Mouse (Mus musculus) neural tube, embryonic 11.5 days (tissue): Measurements from ENCODE around the gene Max. TPM values are rescaled to one million over a fixed set of nuclear protein-coding genes. Genes with fewer than 3 reads are reported as not detected.

Experiments
- ATAC-seq: fragments of 200-750 bp; cut with Nextera tagmentation; 2 replicates; pipeline ENCODE4 v1.8.0; 2017; ENCODE audit warnings: moderate number of reproducible peaks, mild to moderate bottlenecking, moderate TSS enrichment, moderate library complexity; ENCODE audit not compliant: insufficient read depth, low FRiP score, low TSS enrichment
- DNase-seq: peaks from one replicate; pipeline ENCODE4 v3.0.0-alpha.2; 2015; ENCODE audit warnings: low spot score
- H3K27ac ChIP-seq: fragments of 300-500 bp; sonication (generic); 2 replicates; pipeline ENCODE4 v1.5.1; 2014; ENCODE audit warnings: low read depth, mild to moderate bottlenecking, low read length
- H3K27me3 ChIP-seq: fragments of 300-500 bp; sonication (generic); 2 replicates; pipeline ENCODE4 v1.6.1; 2014; ENCODE audit warnings: mild to moderate bottlenecking, low read length, mixed read lengths; ENCODE audit not compliant: control insufficient read depth, insufficient read depth
- H3K36me3 ChIP-seq: fragments of 300-500 bp; sonication (generic); 2 replicates; pipeline ENCODE4 v1.6.1; 2014; ENCODE audit warnings: mild to moderate bottlenecking, low read length, moderate library complexity, mixed read lengths; ENCODE audit not compliant: control insufficient read depth, insufficient read depth
- H3K4me1 ChIP-seq: fragments of 300-500 bp; sonication (generic); 2 replicates; pipeline ENCODE4 v1.6.1; 2014; ENCODE audit warnings: low read length, mixed read lengths; ENCODE audit not compliant: control insufficient read depth, insufficient read depth
- H3K4me2 ChIP-seq: fragments of 300-500 bp; sonication (generic); 2 replicates; pipeline ENCODE4 v1.6.1; 2014; ENCODE audit warnings: low read depth, mild to moderate bottlenecking, moderate library complexity
- H3K4me3 ChIP-seq: fragments of 300-500 bp; sonication (generic); 2 replicates; pipeline ENCODE4 v1.5.1; 2014; ENCODE audit warnings: low read depth, low read length
- H3K9ac ChIP-seq: fragments of 300-500 bp; sonication (generic); 2 replicates; pipeline ENCODE4 v1.6.1; 2014; ENCODE audit warnings: mild to moderate bottlenecking, low read length
- H3K9me3 ChIP-seq: fragments of 300-500 bp; sonication (generic); 2 replicates; pipeline ENCODE4 v1.6.1; 2016; ENCODE audit warnings: low read length; ENCODE audit not compliant: control insufficient read depth
- WGBS: fragments of 180-500 bp; shearing (Covaris S2); extraction: QIAGEN DNeasy Blood & Tissue Kit; methylation state at CpG from one replicate; pipeline ENCODE4 v1.1.7; 2014; 5-methylcytosine and 5-hydroxymethylcytosine counted together
- polyA plus RNA-seq: library from polyadenylated mRNA; unstranded; fragments of >200 nt; fragmentation: Nextera tagmentation; extraction: Ambion mirVana; gene quantifications from 2 replicates; pipeline ENCODE4 v1.2.1, GENCODE M21; 2014

Gene Max
- polyA plus RNA-seq, 1 experiment from 2014 or later, result 20.6 TPM

- WGBS, result 86% methylated on average over 8 of the region's 8 CpGs
Measured at GRCm38 (mm10) chr12:76920990-76921389, 41.0 kb downstream of the Max start.

GRCm38 (mm10) chr12:76920398-76920797 lies 41.6 kb downstream of the Max start:
- ATAC-seq (no peak), DNase-seq (no peak)
- Histone ChIP-seq H3K36me3 (peaks cover 2% of the 10 kb centered on the region; the same call in 1 of the 2 replicates), H3K27me3 (no peaks in the 10 kb centered on the region), H3K4me1 (no peaks in the 10 kb centered on the region), H3K9me3 (no peaks in the 10 kb centered on the region), H3K4me3 (no peak overlapping the region), H3K27ac (no peak overlapping the region), H3K4me2 (no peak overlapping the region), H3K9ac (no peak overlapping the region)
- WGBS, result 70% methylated on average over 6 of the region's 6 CpGs

More at GRCm38 (mm10) chr12:76920990-76921389, 41.0 kb downstream of the Max start:
- DNase-seq (no peak), ATAC-seq (no peak)
- no peak overlapping the region for H3K9ac ChIP-seq
- H3K9me3 ChIP-seq, result no peaks in the 10 kb centered on the region
- no peaks in the 10 kb centered on the region for H3K27me3 ChIP-seq
- H3K4me2 ChIP-seq, result no peak overlapping the region
- no peaks in the 10 kb centered on the region for H3K4me1 ChIP-seq
- no peak overlapping the region for H3K4me3 ChIP-seq
- no peak overlapping the region for H3K27ac ChIP-seq
- H3K36me3 ChIP-seq, result peaks cover 2% of the 10 kb centered on the region; the same call in 1 of the 2 replicates

GRCm38 (mm10) chr12:76918855-76919254 lies 43.1 kb downstream of the Max start:
- no peaks in the 10 kb centered on the region for H3K27me3 ChIP-seq
- peaks cover 2% of the 10 kb centered on the region; the same call in 1 of the 2 replicates for H3K36me3 ChIP-seq
- H3K4me2 ChIP-seq, result no peak overlapping the region
- no peak overlapping the region for H3K9ac ChIP-seq
- no peaks in the 10 kb centered on the region for H3K4me1 ChIP-seq
- no peak overlapping the region for H3K4me3 ChIP-seq
- no peak for ATAC-seq
- no peak overlapping the region for H3K27ac ChIP-seq
- WGBS, result 75% methylated on average over 3 of the region's 3 CpGs
- H3K9me3 ChIP-seq, result no peaks in the 10 kb centered on the region
- no peak for DNase-seq

- no peaks in the 10 kb centered on the region for H3K27me3 ChIP-seq
- H3K27ac ChIP-seq, result no peak overlapping the region
- H3K9ac ChIP-seq, result no peak overlapping the region
- no peak overlapping the region for H3K4me2 ChIP-seq
- DNase-seq (no peak), ATAC-seq (no peak)
- H3K36me3 ChIP-seq, result 0 out of 2 replicates have a peak, but pooled peaks cover 2% of the 10 kb centered on the region
- no peaks in the 10 kb centered on the region for H3K4me1 ChIP-seq
- WGBS, result 91% methylated on average over 6 of the region's 6 CpGs
- H3K4me3 ChIP-seq, result no peak overlapping the region
- H3K9me3 ChIP-seq, result no peaks in the 10 kb centered on the region
Measured at GRCm38 (mm10) chr12:76918113-76918512, 43.9 kb downstream of the Max start.

- no peak overlapping the region for H3K4me2 ChIP-seq
- no peak overlapping the region for H3K27ac ChIP-seq
- H3K9me3 ChIP-seq, result no peaks in the 10 kb centered on the region
- H3K9ac ChIP-seq, result no peak overlapping the region
- H3K27me3 ChIP-seq, result no peaks in the 10 kb centered on the region
- ATAC-seq (no peak), DNase-seq (no peak)
- 0 out of 2 replicates have a peak, but pooled peaks cover 2% of the 10 kb centered on the region for H3K36me3 ChIP-seq
- H3K4me1 ChIP-seq, result no peaks in the 10 kb centered on the region
- no peak overlapping the region for H3K4me3 ChIP-seq
- 93% methylated on average over 11 of the region's 11 CpGs for WGBS
Measured at GRCm38 (mm10) chr12:76916163-76916562, 45.8 kb downstream of the Max start.

GRCm38 (mm10) chr12:76912193-76912592 lies 49.8 kb downstream of the Max start:
- Histone ChIP-seq H3K27ac (no peak overlapping the region), H3K4me3 (no peak overlapping the region), H3K4me1 (no peaks in the 10 kb centered on the region), H3K27me3 (no peaks in the 10 kb centered on the region), H3K36me3 (0 out of 2 replicates have a peak, but pooled peaks cover 2% of the 10 kb centered on the region), H3K4me2 (no peak overlapping the region), H3K9me3 (no peaks in the 10 kb centered on the region), H3K9ac (no peak overlapping the region)
- WGBS, result 69% methylated on average over 9 of the region's 9 CpGs
- ATAC-seq, result no peak
- no peak for DNase-seq

- no peak overlapping the region for H3K4me2 ChIP-seq
- no peaks in the 10 kb centered on the region for H3K9me3 ChIP-seq
- no peak overlapping the region for H3K27ac ChIP-seq
- no peak overlapping the region for H3K4me3 ChIP-seq
- ATAC-seq (no peak), DNase-seq (no peak)
- 83% methylated on average over 16 of the region's 16 CpGs for whole genome bisulfite sequencing
- H3K9ac ChIP-seq, result no peak overlapping the region
- H3K36me3 ChIP-seq, result no peaks in the 10 kb centered on the region
- H3K27me3 ChIP-seq, result no peaks in the 10 kb centered on the region
- no peaks in the 10 kb centered on the region for H3K4me1 ChIP-seq
Measured at GRCm38 (mm10) chr12:76911171-76911726, 50.8 kb downstream of the Max start.

- Histone ChIP-seq H3K9me3 (no peaks in the 10 kb centered on the region), H3K4me2 (no peak overlapping the region), H3K9ac (no peak overlapping the region), H3K4me1 (no peaks in the 10 kb centered on the region), H3K4me3 (no peak overlapping the region), H3K27me3 (no peaks in the 10 kb centered on the region), H3K36me3 (no peaks in the 10 kb centered on the region), H3K27ac (no peak overlapping the region)
- no peak for ATAC-seq
- DNase-seq, result no peak
- 76% methylated on average over 11 of the region's 11 CpGs for WGBS
Measured at GRCm38 (mm10) chr12:76910258-76910940, 51.6 kb downstream of the Max start.

GRCm38 (mm10) chr12:76909218-76909617 lies 52.8 kb downstream of the Max start:
- H3K4me1 ChIP-seq, result no peaks in the 10 kb centered on the region
- WGBS, result 83% methylated on average over 5 of the region's 5 CpGs
- H3K9me3 ChIP-seq, result no peaks in the 10 kb centered on the region
- H3K27me3 ChIP-seq, result no peaks in the 10 kb centered on the region
- no peaks in the 10 kb centered on the region for H3K36me3 ChIP-seq
- no peak overlapping the region for H3K27ac ChIP-seq
- no peak overlapping the region for H3K4me2 ChIP-seq
- no peak overlapping the region for H3K4me3 ChIP-seq
- no peak overlapping the region for H3K9ac ChIP-seq
- ATAC-seq (no peak), DNase-seq (no peak)
